Mouse (Mus musculus): Measurements from ENCODE around the gene Clmn. TPM values are rescaled to one million over a fixed set of nuclear protein-coding genes. Genes with fewer than 3 reads are reported as not detected.
"Not testable (repeated sequence)": the region's sequence is repeated elsewhere in the genome, so short reads cannot be mapped to it uniquely, and the experiment has no call there.

Gene Clmn
- polyA plus RNA-seq, 1 experiment from 2014 or later: 2.8 TPM

GRCm38 (mm10) chr12:104834772-104835171 lies 30.1 kb downstream of the Clmn start:
- no peaks in the 10 kb centered on the region for H3K4me1 ChIP-seq (replicated peaks; ENCODE audit: control insufficient read depth, insufficient read depth, low read length)
- H3K27me3 ChIP-seq (ENCODE audit: control insufficient read depth, insufficient read depth, low read length): no peaks in the 10 kb centered on the region
- H3K9ac ChIP-seq (ENCODE audit: low read length): no peak overlapping the region
- 48% methylated on average over 4 of the region's 4 CpGs for WGBS
- H3K4me3 ChIP-seq (ENCODE audit: low read depth, low read length): no peak overlapping the region
- DNase-seq (ENCODE audit: low spot score): no peak
- no peaks in the 10 kb centered on the region for H3K9me3 ChIP-seq (ENCODE audit: control insufficient read depth, low read length)
- no peak overlapping the region for H3K27ac ChIP-seq (ENCODE audit: low read depth, low read length)
- no peak for ATAC-seq (replicated peaks; ENCODE audit: low FRiP score)
- no peak overlapping the region for H3K4me2 ChIP-seq (ENCODE audit: low read depth, low read length, severe bottlenecking)
- H3K36me3 ChIP-seq (ENCODE audit: control insufficient read depth, insufficient read depth, low read length): no peaks in the 10 kb centered on the region

DNA sequence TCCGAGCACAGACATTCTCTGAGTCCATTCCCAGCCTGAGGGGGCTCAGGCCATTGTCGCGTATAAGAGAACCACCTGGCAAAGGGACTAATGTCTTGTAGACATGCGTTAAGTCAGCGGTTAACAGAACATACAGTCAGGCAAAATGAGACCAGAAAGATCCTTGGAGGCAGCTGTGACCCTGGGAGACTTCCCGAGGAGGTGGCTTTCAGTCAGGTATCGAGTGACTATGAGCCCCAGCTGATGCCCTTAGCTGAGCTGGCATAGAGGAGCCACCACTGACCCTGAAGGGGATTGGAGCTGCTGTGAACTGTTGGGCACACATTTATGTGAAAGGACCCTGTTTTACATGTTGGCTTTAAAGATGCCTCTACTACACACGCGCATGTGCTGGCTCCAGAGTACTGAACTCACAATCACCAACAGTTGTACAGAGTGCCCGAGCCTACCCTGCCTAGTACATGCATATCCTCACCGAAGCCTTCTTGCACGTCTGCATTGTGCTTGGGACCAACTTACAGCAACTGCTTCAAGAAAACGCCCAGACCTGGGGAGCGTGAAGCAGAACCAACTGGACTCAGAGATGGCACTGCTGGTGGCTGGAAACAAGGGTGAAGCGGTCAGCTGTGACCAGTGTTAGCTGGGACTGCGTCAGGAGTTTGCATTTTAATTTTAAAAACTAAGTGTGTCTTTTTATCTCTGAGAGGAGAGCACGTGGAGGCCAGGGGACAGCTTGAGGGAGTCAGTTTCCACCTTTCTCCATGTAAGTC lies 34.0 kb downstream of the Clmn start:
- 76% methylated on average over 17 of the region's 17 CpGs for WGBS
- Histone ChIP-seq H3K4me3 (ENCODE audit: low read depth, low read length) (no peak overlapping the region), H3K9ac (ENCODE audit: low read length) (no peak overlapping the region), H3K4me1 (replicated peaks; ENCODE audit: control insufficient read depth, insufficient read depth, low read length) (peaks cover 4% of the 10 kb centered on the region; the same call in 1 of the 2 replicates), H3K9me3 (ENCODE audit: control insufficient read depth, low read length) (no peaks in the 10 kb centered on the region), H3K36me3 (ENCODE audit: control insufficient read depth, insufficient read depth, low read length) (no peaks in the 10 kb centered on the region), H3K27me3 (ENCODE audit: control insufficient read depth, insufficient read depth, low read length) (no peaks in the 10 kb centered on the region), H3K4me2 (ENCODE audit: low read depth, low read length, severe bottlenecking) (no peak overlapping the region), H3K27ac (ENCODE audit: low read depth, low read length) (no peak overlapping the region)
- DNase-seq (ENCODE audit: low spot score) (no peak), ATAC-seq (replicated peaks; ENCODE audit: low FRiP score) (no peak)

GRCm38 (mm10) chr12:104830283-104830639 lies 34.6 kb downstream of the Clmn start:
- Histone ChIP-seq H3K27ac (ENCODE audit: low read depth, low read length) (no peak overlapping the region), H3K36me3 (ENCODE audit: control insufficient read depth, insufficient read depth, low read length) (no peaks in the 10 kb centered on the region), H3K4me1 (replicated peaks; ENCODE audit: control insufficient read depth, insufficient read depth, low read length) (peaks cover 4% of the 10 kb centered on the region; the same call in 1 of the 2 replicates), H3K4me3 (ENCODE audit: low read depth, low read length) (no peak overlapping the region), H3K27me3 (ENCODE audit: control insufficient read depth, insufficient read depth, low read length) (no peaks in the 10 kb centered on the region), H3K9me3 (ENCODE audit: control insufficient read depth, low read length) (no peaks in the 10 kb centered on the region), H3K4me2 (ENCODE audit: low read depth, low read length, severe bottlenecking) (no peak overlapping the region), H3K9ac (ENCODE audit: low read length) (no peak overlapping the region)
- DNase-seq (ENCODE audit: low spot score): no peak
- no peak for ATAC-seq (replicated peaks; ENCODE audit: low FRiP score)
- 72% methylated on average over 7 of the region's 7 CpGs for WGBS

DNA sequence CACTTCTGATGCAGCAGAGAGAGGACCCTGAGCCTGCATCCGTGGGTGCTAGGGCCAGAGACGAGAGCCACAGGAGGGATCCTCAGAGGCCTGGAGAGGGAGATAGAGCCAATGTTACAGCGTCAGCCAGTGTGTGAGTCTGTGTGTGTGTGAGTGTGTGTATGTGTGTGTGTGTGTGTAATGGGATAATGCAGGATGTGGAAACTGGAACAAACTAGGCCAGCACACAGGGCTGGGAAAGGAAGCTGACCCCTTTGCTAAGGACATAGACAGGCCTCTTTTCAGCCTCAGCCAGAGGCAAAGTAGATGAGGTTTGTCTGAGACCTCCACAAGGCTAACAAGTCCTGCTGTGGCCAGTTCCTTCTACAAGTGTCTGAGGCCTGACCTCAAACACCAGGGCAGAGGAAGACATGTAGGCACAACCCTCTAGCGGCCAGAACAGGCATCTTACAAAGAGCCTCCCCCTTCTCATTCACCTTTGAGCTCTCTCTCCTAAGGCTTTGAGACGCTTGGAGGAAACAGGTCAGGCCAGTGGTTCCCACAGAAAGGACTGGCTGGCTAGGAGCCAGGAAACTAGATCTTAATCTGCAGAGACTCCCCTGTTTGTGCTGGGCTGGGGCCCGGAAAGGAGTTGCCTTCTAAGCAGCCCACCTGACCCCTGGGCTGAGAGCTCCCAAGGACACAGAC lies 35.1 kb downstream of the Clmn start:
- no peak overlapping the region for H3K4me2 ChIP-seq (ENCODE audit: low read depth, low read length, severe bottlenecking)
- H3K9ac ChIP-seq (ENCODE audit: low read length): no peak overlapping the region
- WGBS: 36% methylated on average over 6 of the region's 6 CpGs
- no peaks in the 10 kb centered on the region for H3K27me3 ChIP-seq (ENCODE audit: control insufficient read depth, insufficient read depth, low read length)
- H3K9me3 ChIP-seq (ENCODE audit: control insufficient read depth, low read length): no peaks in the 10 kb centered on the region
- H3K4me1 ChIP-seq (replicated peaks; ENCODE audit: control insufficient read depth, insufficient read depth, low read length): peaks cover 4% of the 10 kb centered on the region; the same call in 1 of the 2 replicates
- DNase-seq (ENCODE audit: low spot score) (no peak), ATAC-seq (replicated peaks; ENCODE audit: low FRiP score) (peak; percentile 47)
- no peak overlapping the region for H3K4me3 ChIP-seq (ENCODE audit: low read depth, low read length)
- no peak overlapping the region for H3K27ac ChIP-seq (ENCODE audit: low read depth, low read length)
- no peaks in the 10 kb centered on the region for H3K36me3 ChIP-seq (ENCODE audit: control insufficient read depth, insufficient read depth, low read length)

DNA sequence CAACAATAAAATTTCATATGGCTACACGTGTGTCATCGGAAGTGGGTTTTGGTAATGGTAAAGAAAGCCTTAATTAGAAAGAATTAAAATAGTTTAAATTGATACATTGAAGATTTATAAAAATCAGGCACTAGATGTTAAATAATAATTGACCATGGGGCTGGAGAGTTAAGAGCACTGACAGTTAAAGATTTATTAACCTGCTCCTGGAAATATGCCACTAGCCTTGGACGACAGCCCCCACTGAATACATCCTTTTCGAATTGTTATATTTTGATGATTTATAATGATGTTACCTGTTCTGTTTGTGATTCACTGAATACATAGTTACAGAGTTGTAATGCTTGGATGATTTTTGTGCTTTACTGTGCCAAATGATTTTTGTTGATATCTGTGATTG lies 35.9 kb downstream of the Clmn start:
- H3K9me3 ChIP-seq (ENCODE audit: control insufficient read depth, low read length); H3K9ac ChIP-seq (ENCODE audit: low read length); H3K27ac ChIP-seq (ENCODE audit: low read depth, low read length); H3K36me3 ChIP-seq (ENCODE audit: control insufficient read depth, insufficient read depth, low read length); ATAC-seq (replicated peaks; ENCODE audit: low FRiP score); H3K27me3 ChIP-seq (ENCODE audit: control insufficient read depth, insufficient read depth, low read length); DNase-seq (ENCODE audit: low spot score); H3K4me2 ChIP-seq (ENCODE audit: low read depth, low read length, severe bottlenecking); H3K4me3 ChIP-seq (ENCODE audit: low read depth, low read length); H3K4me1 ChIP-seq (replicated peaks; ENCODE audit: control insufficient read depth, insufficient read depth, low read length): not testable (repeated sequence)
- WGBS: 93% methylated on average over 4 of the region's 4 CpGs

- Histone ChIP-seq H3K27me3 (ENCODE audit: control insufficient read depth, insufficient read depth, low read length) (no peaks in the 10 kb centered on the region), H3K27ac (ENCODE audit: low read depth, low read length) (no peak overlapping the region), H3K9ac (ENCODE audit: low read length) (no peak overlapping the region), H3K36me3 (ENCODE audit: control insufficient read depth, insufficient read depth, low read length) (no peaks in the 10 kb centered on the region), H3K4me3 (ENCODE audit: low read depth, low read length) (no peak overlapping the region), H3K9me3 (ENCODE audit: control insufficient read depth, low read length) (no peaks in the 10 kb centered on the region), H3K4me2 (ENCODE audit: low read depth, low read length, severe bottlenecking) (no peak overlapping the region), H3K4me1 (replicated peaks; ENCODE audit: control insufficient read depth, insufficient read depth, low read length) (peaks cover 4% of the 10 kb centered on the region; the same call in 1 of the 2 replicates)
- DNase-seq (ENCODE audit: low spot score) (no peak), ATAC-seq (replicated peaks; ENCODE audit: low FRiP score) (peak; percentile 55)
- 52% methylated on average over 6 of the region's 6 CpGs for WGBS
Measured at GRCm38 (mm10) chr12:104827721-104828120, 37.2 kb downstream of the Clmn start.

DNA sequence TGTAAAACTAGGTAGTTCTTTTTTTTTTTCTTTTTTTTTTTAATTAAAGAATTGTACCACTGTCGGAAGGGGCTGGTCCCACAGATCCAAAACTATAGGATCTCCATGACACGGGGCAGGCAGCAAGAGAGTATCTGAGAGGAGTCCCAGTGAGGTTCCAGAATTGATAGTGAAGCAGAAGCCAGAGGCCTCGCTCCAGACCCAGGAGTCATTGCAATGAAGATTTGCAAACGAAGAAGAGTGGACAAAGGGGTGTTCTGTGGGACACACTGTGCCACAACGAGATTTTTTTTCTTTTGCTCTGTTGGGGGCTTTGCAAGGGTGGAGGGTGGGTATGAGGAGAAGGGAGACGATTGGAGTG lies 40.0 kb downstream of the Clmn start:
- Histone ChIP-seq H3K4me2 (ENCODE audit: low read depth, low read length, severe bottlenecking) (no peak overlapping the region), H3K4me3 (ENCODE audit: low read depth, low read length) (no peak overlapping the region), H3K36me3 (ENCODE audit: control insufficient read depth, insufficient read depth, low read length) (no peaks in the 10 kb centered on the region), H3K9me3 (ENCODE audit: control insufficient read depth, low read length) (no peaks in the 10 kb centered on the region), H3K9ac (ENCODE audit: low read length) (no peak overlapping the region), H3K4me1 (replicated peaks; ENCODE audit: control insufficient read depth, insufficient read depth, low read length) (peaks cover 4% of the 10 kb centered on the region; the same call in 1 of the 2 replicates), H3K27ac (ENCODE audit: low read depth, low read length) (no peak overlapping the region), H3K27me3 (ENCODE audit: control insufficient read depth, insufficient read depth, low read length) (no peaks in the 10 kb centered on the region)
- ATAC-seq (replicated peaks; ENCODE audit: low FRiP score) (no peak), DNase-seq (ENCODE audit: low spot score) (no peak)
- WGBS: 72% methylated on average over 6 of the region's 6 CpGs

DNA sequence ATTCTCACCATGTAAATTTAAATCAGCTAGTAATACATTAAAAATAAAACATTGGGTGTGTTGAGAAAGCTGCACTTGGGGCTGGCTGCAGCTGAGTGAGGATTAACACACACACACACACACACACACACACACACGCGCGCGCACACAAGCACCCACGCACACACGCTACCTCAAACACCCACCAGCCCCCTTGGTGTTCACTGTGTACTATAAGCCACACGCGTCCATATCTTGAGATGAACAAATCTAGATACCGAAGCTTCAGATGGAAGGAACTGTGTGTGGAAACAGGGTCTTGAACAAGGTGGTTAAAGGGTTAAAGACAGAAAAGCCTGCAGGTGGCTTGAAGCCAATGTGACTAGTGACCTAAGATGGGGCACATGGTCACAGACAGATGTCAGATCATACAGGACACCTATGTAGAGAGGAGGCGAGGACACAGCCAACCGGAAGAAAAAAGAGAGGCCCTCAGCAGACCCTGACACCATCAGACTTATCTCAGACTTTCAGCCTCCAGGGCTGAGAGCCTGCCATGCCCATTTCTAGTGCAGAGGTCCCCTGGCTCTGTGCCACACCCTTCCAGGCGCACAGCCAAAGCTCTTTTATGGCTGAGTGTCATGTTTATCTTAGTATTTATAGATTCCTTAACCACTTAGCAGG lies 40.5 kb downstream of the Clmn start:
- H3K27me3 ChIP-seq (ENCODE audit: control insufficient read depth, insufficient read depth, low read length): no peaks in the 10 kb centered on the region
- H3K4me2 ChIP-seq (ENCODE audit: low read depth, low read length, severe bottlenecking): no peak overlapping the region
- no peak overlapping the region for H3K4me3 ChIP-seq (ENCODE audit: low read depth, low read length)
- H3K4me1 ChIP-seq (replicated peaks; ENCODE audit: control insufficient read depth, insufficient read depth, low read length): peaks cover 6% of the 10 kb centered on the region; the same call in 1 of the 2 replicates
- no peak overlapping the region for H3K27ac ChIP-seq (ENCODE audit: low read depth, low read length)
- H3K9me3 ChIP-seq (ENCODE audit: control insufficient read depth, low read length): no peaks in the 10 kb centered on the region
- DNase-seq (ENCODE audit: low spot score) (no peak), ATAC-seq (replicated peaks; ENCODE audit: low FRiP score) (0 out of 2 replicates have a peak, but pooled peaks have one; percentile 28)
- WGBS: 92% methylated on average over 12 of the region's 12 CpGs
- H3K9ac ChIP-seq (ENCODE audit: low read length): no peak overlapping the region
- no peaks in the 10 kb centered on the region for H3K36me3 ChIP-seq (ENCODE audit: control insufficient read depth, insufficient read depth, low read length)
